Mouse (Mus musculus) splenic B cell, adult 2 months (primary cell): Measurements from ENCODE around the gene Stx8.
A peak's percentile ranks its signal among the peaks of the same experiment; 100 is the strongest.

Source experiments
- DNase-seq: peaks from one replicate; pipeline ENCODE4 v3.0.0-alpha.2; 2011; ENCODE audit warnings: low read depth, low spot score
- H3K27me3 ChIP-seq: 2 replicates; pipeline ENCODE4 v1.6.1; 2012; ENCODE audit warnings: mild to moderate bottlenecking, low read length, moderate library complexity, mixed read lengths; ENCODE audit not compliant: control insufficient read depth, poor library complexity, insufficient read depth, severe bottlenecking
- H3K36me3 ChIP-seq: 2 replicates; pipeline ENCODE4 v1.6.1; 2012; ENCODE audit warnings: mild to moderate bottlenecking, low read length, moderate library complexity, mixed read lengths; ENCODE audit not compliant: control insufficient read depth, poor library complexity, insufficient read depth, severe bottlenecking

Gene Stx8

GRCm38 (mm10) chr11:67965905-67966878 lies at the start of gene Stx8:
TSS of gene Stx8 (plus strand) at chr11:67966193.
- peak; percentile 90 for DNase-seq
- H3K27me3 ChIP-seq, result no peaks in the 10 kb centered on the region
- 0 out of 2 replicates have a peak, but pooled peaks cover 4% of the 10 kb centered on the region for H3K36me3 ChIP-seq

GRCm38 (mm10) chr11:67917126-67917525 lies 48.9 kb upstream of the Stx8 start:
- DNase-seq, result no peak
- no peaks in the 10 kb centered on the region for H3K27me3 ChIP-seq
- no peaks in the 10 kb centered on the region for H3K36me3 ChIP-seq

- Histone ChIP-seq H3K27me3 (no peaks in the 10 kb centered on the region), H3K36me3 (no peaks in the 10 kb centered on the region)
- no peak for DNase-seq
Measured at GRCm38 (mm10) chr11:67919593-67919992, 46.4 kb upstream of the Stx8 start.

- no peaks in the 10 kb centered on the region for H3K27me3 ChIP-seq
- no peak for DNase-seq
- H3K36me3 ChIP-seq, result no peaks in the 10 kb centered on the region
Measured at GRCm38 (mm10) chr11:67920226-67920960, 45.6 kb upstream of the Stx8 start.

- no peak for DNase-seq
- Histone ChIP-seq H3K27me3 (no peaks in the 10 kb centered on the region), H3K36me3 (no peaks in the 10 kb centered on the region)
Measured at GRCm38 (mm10) chr11:67921091-67921826, 44.7 kb upstream of the Stx8 start.

- no peak for DNase-seq
- Histone ChIP-seq H3K27me3 (no peaks in the 10 kb centered on the region), H3K36me3 (no peaks in the 10 kb centered on the region)
Measured at GRCm38 (mm10) chr11:67921827-67922754, 43.9 kb upstream of the Stx8 start, which contains the start of gene Usp43. TSS of gene Usp43 (minus strand) at chr11:67922153.

- H3K36me3 ChIP-seq, result no peaks in the 10 kb centered on the region
- peak; percentile 7 for DNase-seq
- H3K27me3 ChIP-seq, result no peaks in the 10 kb centered on the region
Measured at GRCm38 (mm10) chr11:67922755-67923125, 43.3 kb upstream of the Stx8 start.

- Histone ChIP-seq H3K27me3 (no peaks in the 10 kb centered on the region), H3K36me3 (no peaks in the 10 kb centered on the region)
- no peak for DNase-seq
Measured at GRCm38 (mm10) chr11:67923720-67924119, 42.3 kb upstream of the Stx8 start.

GRCm38 (mm10) chr11:67925000-67925399 lies 41.0 kb upstream of the Stx8 start:
- no peaks in the 10 kb centered on the region for H3K27me3 ChIP-seq
- no peak for DNase-seq
- no peaks in the 10 kb centered on the region for H3K36me3 ChIP-seq

GRCm38 (mm10) chr11:67926348-67927055 lies 39.5 kb upstream of the Stx8 start:
- Histone ChIP-seq H3K36me3 (no peaks in the 10 kb centered on the region), H3K27me3 (no peaks in the 10 kb centered on the region)
- no peak for DNase-seq

GRCm38 (mm10) chr11:67932156-67932555 lies 33.8 kb upstream of the Stx8 start:
- no peak for DNase-seq
- Histone ChIP-seq H3K36me3 (no peaks in the 10 kb centered on the region), H3K27me3 (no peaks in the 10 kb centered on the region)

- DNase-seq, result no peak
- Histone ChIP-seq H3K27me3 (no peaks in the 10 kb centered on the region), H3K36me3 (no peaks in the 10 kb centered on the region)
Measured at GRCm38 (mm10) chr11:67948229-67948628, 17.8 kb upstream of the Stx8 start.

- no peak for DNase-seq
- H3K36me3 ChIP-seq, result no peaks in the 10 kb centered on the region
- no peaks in the 10 kb centered on the region for H3K27me3 ChIP-seq
Measured at GRCm38 (mm10) chr11:67949475-67949874, 16.5 kb upstream of the Stx8 start.
